Mouse (Mus musculus) lung, embryonic 16.5 days (tissue): ENCODE data around the gene Vmn1r237. TPM values are rescaled to one million over a fixed set of nuclear protein-coding genes. Genes with fewer than 3 reads are reported as not detected.

Source experiments
- ATAC-seq: fragments of 200-750 bp; cut with Nextera tagmentation; 2 replicates; pipeline ENCODE4 v1.8.0; 2017; ENCODE audit warnings: low read depth, mild to moderate bottlenecking, moderate library complexity
- H3K27ac ChIP-seq: fragments of 300-500 bp; sonication (generic); 2 replicates; pipeline ENCODE4 v1.5.1; 2014; ENCODE audit warnings: mild to moderate bottlenecking, control low read depth, low read length
- H3K27me3 ChIP-seq: fragments of 300-500 bp; sonication (generic); 2 replicates; pipeline ENCODE4 v1.6.1; 2014; ENCODE audit warnings: low read depth, low read length, mixed read lengths; ENCODE audit not compliant: control insufficient read depth, insufficient read depth
- H3K36me3 ChIP-seq: fragments of 300-500 bp; sonication (generic); 2 replicates; pipeline ENCODE4 v1.6.1; 2014; ENCODE audit warnings: low read length; ENCODE audit not compliant: control insufficient read depth, insufficient read depth
- H3K4me1 ChIP-seq: fragments of 300-500 bp; sonication (generic); replicated peaks from 2 replicates; pipeline ENCODE4 v1.6.1; 2014; ENCODE audit warnings: low read length, mixed read lengths; ENCODE audit not compliant: control insufficient read depth, insufficient read depth
- H3K4me2 ChIP-seq: fragments of 300-500 bp; sonication (generic); 2 replicates; pipeline ENCODE4 v1.6.1; 2014; ENCODE audit warnings: low read depth, low read length, control low read depth
- H3K4me3 ChIP-seq: fragments of 300-500 bp; sonication (generic); 2 replicates; pipeline ENCODE4 v1.5.1; 2014; ENCODE audit warnings: mild to moderate bottlenecking, low read length, control low read depth
- H3K9ac ChIP-seq: fragments of 300-500 bp; sonication (generic); 2 replicates; pipeline ENCODE4 v1.6.1; 2014; ENCODE audit warnings: low read length, control low read depth
- H3K9me3 ChIP-seq: fragments of 300-500 bp; sonication (generic); 2 replicates; pipeline ENCODE4 v1.6.1; 2016; ENCODE audit warnings: low read length; ENCODE audit not compliant: control insufficient read depth
- WGBS: fragments of 180-500 bp; shearing (Covaris S2); extraction: QIAGEN DNeasy Blood & Tissue Kit; methylation state at CpG from one replicate; pipeline ENCODE4 v1.1.7; 2014; 5-methylcytosine and 5-hydroxymethylcytosine counted together
- microRNA-seq: library from miRNA; unstranded; fragments of <30 nt; microRNA quantifications from one replicate; pipeline ENCODE4, GENCODE M21; 2016
- polyA plus RNA-seq: library from polyadenylated mRNA; unstranded; fragments of >200 nt; fragmentation: Nextera tagmentation; extraction: Ambion mirVana; gene quantifications from 2 replicates; pipeline ENCODE4 v1.2.1, GENCODE M21; 2015

Gene Vmn1r237
- not detected in 2 replicates for polyA plus RNA-seq

DNA sequence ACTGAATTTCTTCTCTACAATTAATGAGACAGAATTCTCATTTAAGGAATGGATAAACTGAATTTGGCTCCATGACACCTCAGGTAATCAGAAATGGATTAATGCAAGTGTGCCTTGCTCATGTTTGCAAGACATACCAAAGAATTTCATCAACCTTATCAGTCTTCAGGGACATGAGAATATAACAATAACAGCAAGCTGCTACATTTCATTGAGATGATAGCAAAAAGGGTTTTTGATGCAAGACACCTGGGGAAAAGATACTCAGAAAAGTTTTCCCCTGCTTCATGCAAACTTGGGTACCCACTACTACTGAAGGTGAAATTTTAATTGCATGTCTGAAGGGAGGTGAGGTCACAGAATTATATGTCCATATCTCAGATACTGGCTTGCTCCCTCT lies at the start of gene Vmn1r237:
Gene Vmn1r237, plus strand, starts transcription at position 301 of the 400 bp plus-strand sequence.
- Histone ChIP-seq H3K4me3 (no peak within 1 kb of the TSS), H3K4me2 (no peak within 1 kb of the TSS), H3K4me1 (no peaks in the 10 kb centered on the region), H3K9me3 (no peaks in the 10 kb centered on the region), H3K9ac (no peak within 1 kb of the TSS), H3K27me3 (no peaks in the 10 kb centered on the region), H3K36me3 (no peaks in the 10 kb centered on the region), H3K27ac (no peak within 1 kb of the TSS)
- no peak for ATAC-seq

DNA sequence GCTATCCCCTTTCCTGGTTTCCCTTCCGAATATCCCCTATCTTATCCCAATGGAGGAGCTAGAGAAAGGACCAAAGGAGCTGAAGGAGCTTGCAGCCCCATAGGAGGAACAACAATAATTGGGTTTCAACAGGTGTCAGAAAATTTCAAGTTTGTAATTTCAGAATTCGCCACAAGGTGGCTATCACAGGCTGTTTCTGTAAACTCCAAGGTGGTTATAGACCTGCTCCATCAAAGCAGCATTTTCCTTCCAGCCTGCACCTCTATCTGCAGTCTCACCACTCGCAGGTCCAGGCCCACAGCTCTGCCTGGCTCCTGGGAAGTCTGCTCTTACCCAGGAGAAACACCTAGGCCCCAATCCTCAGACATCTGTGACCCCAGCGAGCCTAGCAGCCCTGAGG lies 39.6 kb upstream of the Vmn1r237 start:
- WGBS: 6% methylated on average over 4 of the region's 4 CpGs
- Histone ChIP-seq H3K36me3 (no peaks in the 10 kb centered on the region), H3K4me3 (no peak overlapping the region), H3K9me3 (no peaks in the 10 kb centered on the region), H3K27ac (no peak overlapping the region), H3K27me3 (no peaks in the 10 kb centered on the region), H3K9ac (no peak overlapping the region), H3K4me1 (no peaks in the 10 kb centered on the region), H3K4me2 (no peak overlapping the region)
- ATAC-seq: no peak

DNA sequence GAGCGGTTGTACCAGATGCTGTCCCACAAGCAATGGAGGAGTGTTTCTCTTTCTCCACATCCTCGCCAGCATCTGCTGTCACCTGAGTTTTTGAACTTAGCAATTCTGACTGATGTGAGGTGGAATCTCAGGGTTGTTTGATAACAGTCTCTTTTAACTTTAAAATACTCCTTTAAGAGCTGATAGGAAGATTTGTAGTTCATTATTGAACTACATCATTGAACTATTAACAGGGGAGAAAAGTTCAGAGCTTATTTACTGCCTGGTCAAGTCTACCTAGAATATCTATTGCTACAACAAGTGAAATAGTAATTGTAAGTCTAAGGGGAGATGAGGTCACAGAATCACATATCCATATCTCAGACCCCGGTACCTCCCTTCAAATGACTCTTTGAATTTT lies 29.0 kb upstream of the Vmn1r237 start, which contains the start of gene Vmn1r236:
Gene Vmn1r236, plus strand, starts transcription at position 301 of the 400 bp plus-strand sequence.
- no peak within 1 kb of the TSS for H3K4me3 ChIP-seq
- H3K27ac ChIP-seq: no peak within 1 kb of the TSS
- no peaks in the 10 kb centered on the region for H3K4me1 ChIP-seq
- ATAC-seq: no peak
- 70% methylated on average over 3 of the region's 3 CpGs for WGBS
- no peaks in the 10 kb centered on the region for H3K36me3 ChIP-seq
- no peak within 1 kb of the TSS for H3K9ac ChIP-seq
- no peak within 1 kb of the TSS for H3K4me2 ChIP-seq
- no peaks in the 10 kb centered on the region for H3K9me3 ChIP-seq
- no peaks in the 10 kb centered on the region for H3K27me3 ChIP-seq

DNA sequence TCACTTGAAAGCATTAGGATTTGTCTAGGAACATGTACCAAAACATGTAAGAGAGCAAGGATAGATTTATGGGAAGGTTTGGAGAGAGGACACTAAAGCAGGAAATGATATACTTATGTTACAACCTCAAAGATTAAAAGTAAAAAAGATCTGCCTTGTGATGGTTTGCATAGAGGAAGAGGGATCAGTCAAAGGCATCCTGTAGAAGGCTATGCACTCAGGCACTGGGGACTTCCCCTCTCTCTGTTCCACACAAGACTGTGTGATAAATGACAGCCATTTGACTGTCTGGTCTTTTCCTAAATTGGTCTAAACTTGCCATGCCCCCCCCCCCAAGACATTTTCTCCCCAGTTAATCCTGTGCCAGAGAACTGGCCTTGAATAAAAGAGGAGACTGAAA lies 27.3 kb upstream of the Vmn1r237 start:
- Histone ChIP-seq H3K9me3 (no peaks in the 10 kb centered on the region), H3K27ac (no peak overlapping the region)
- no peak for ATAC-seq

DNA sequence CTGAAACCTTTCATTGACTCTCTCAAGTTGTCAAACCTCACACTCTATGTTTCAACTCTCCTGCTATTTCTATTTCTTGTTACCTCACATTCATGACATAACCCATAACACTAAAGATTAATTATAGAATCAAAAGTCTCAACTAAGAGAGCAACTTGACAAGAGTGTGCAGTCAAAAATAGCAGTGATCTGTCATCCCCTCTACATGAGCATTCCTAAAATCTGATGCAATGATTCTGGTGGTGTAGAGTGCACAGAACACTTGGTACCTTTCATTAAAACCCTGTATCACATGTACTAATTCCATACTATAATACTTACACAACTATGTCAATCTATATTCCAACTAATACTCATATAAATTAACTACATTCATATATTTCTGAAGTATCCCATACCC lies 22.0 kb upstream of the Vmn1r237 start:
- H3K27me3 ChIP-seq: no peaks in the 10 kb centered on the region
- no peaks in the 10 kb centered on the region for H3K4me1 ChIP-seq
- H3K27ac ChIP-seq: no peak overlapping the region
- H3K9me3 ChIP-seq: no peaks in the 10 kb centered on the region
- no peaks in the 10 kb centered on the region for H3K36me3 ChIP-seq
- H3K9ac ChIP-seq: no peak overlapping the region
- ATAC-seq: no peak
- no peak overlapping the region for H3K4me3 ChIP-seq
- no peak overlapping the region for H3K4me2 ChIP-seq

More for the DNA sequence above, 27.3 kb upstream of the Vmn1r237 start:
- no peak overlapping the region for H3K4me3 ChIP-seq
- H3K4me2 ChIP-seq: no peak overlapping the region
- H3K4me1 ChIP-seq: no peaks in the 10 kb centered on the region
- H3K9ac ChIP-seq: no peak overlapping the region
- no peaks in the 10 kb centered on the region for H3K36me3 ChIP-seq
- no peaks in the 10 kb centered on the region for H3K27me3 ChIP-seq

Small RNAs within 50 kb of the gene (microRNA-seq; reads per million reads assigned to microRNA genes)
- gene Gm26384: not detected

Other genes with a start within 250 kb of the Vmn1r237 start
- gene Vmn1r234, start 85.8 kb upstream of the Vmn1r237 start, polyA plus RNA-seq: not detected in 2 replicates
- not detected in 2 replicates for gene Vmn1r235, start 55.5 kb upstream of the Vmn1r237 start, polyA plus RNA-seq
- not detected in 2 replicates for gene Vmn1r236, start 28.9 kb upstream of the Vmn1r237 start, polyA plus RNA-seq
- gene Zfp677, start 71.9 kb downstream of the Vmn1r237 start, polyA plus RNA-seq: 2.7 and 2.9 TPM in 2 replicates
- gene Zfp54, start 111.4 kb downstream of the Vmn1r237 start, polyA plus RNA-seq: 6.9 and 8.8 TPM in 2 replicates
- gene Zfp51, start 138.5 kb downstream of the Vmn1r237 start, polyA plus RNA-seq: 15.0 and 17.1 TPM in 2 replicates
- 12.0 and 12.5 TPM in 2 replicates for gene Zfp53, start 177.1 kb downstream of the Vmn1r237 start, polyA plus RNA-seq
- gene Zfp52, start 223.7 kb downstream of the Vmn1r237 start, polyA plus RNA-seq: 4.7 and 5.5 TPM in 2 replicates